Mouse (Mus musculus) layer of hippocampus, postnatal 25 days (tissue): ENCODE data around the gene Pth2r. TPM values are rescaled to one million over a fixed set of nuclear protein-coding genes. Genes with fewer than 3 reads are reported as not detected.

Source experiments
- total RNA-seq, 2 experiments: library from RNA; stranded (reverse); gene quantifications; 2 replicates each; pipeline ENCODE4 v1.2.3; 2021

Pth2r gene
- total RNA-seq, 2 experiments from 2014 or later = 0.32 to 0.45 TPM

Other genes with a start within 250 kb of the Pth2r start
- gene Akr1cl, start 249.3 kb upstream of the Pth2r start, total RNA-seq = not detected
- not detected for gene Cryge, start 230.9 kb upstream of the Pth2r start, total RNA-seq
- gene Crygd, start 218.6 kb upstream of the Pth2r start, total RNA-seq = not detected
- not detected for gene Crygc, start 208.4 kb upstream of the Pth2r start, total RNA-seq
- gene Crygb, start 199.8 kb upstream of the Pth2r start, total RNA-seq = not detected
- gene Cryga, start 178.7 kb upstream of the Pth2r start, total RNA-seq = under 1 TPM in 1 of 2 experiments, not detected in 1; 0.47 TPM
- gene Gm28845, start 162.5 kb upstream of the Pth2r start, total RNA-seq = 1 to 10 TPM in 1 of 2 experiments, not detected in 1; 1.3 TPM
- gene D630023F18Rik, start 158.8 kb upstream of the Pth2r start, total RNA-seq = 1 to 10 TPM; 10.0 TPM
- gene Idh1, start 95.6 kb upstream of the Pth2r start, total RNA-seq = 10 to 100 TPM; 52.2 to 57.4 TPM
- 10 to 100 TPM; 38.9 to 42.3 TPM for gene Pikfyve, start 95.4 kb upstream of the Pth2r start, total RNA-seq